Mouse (Mus musculus) left cerebral cortex, postnatal 36 days (tissue): ENCODE data around the gene Krt42. TPM values are rescaled to one million over a fixed set of nuclear protein-coding genes. Genes with fewer than 3 reads are reported as not detected.
"Not testable (repeated sequence)": the region's sequence is repeated elsewhere in the genome, so short reads cannot be mapped to it uniquely, and the experiment has no call there.

Experiments used
- DNase-seq, 2 experiments: peaks; one replicate each; pipeline ENCODE4 v3.0.0; 2021 to 2022; ENCODE audit warnings: low spot score in 2 of 2, mixed read lengths in 1 of 2
- intact Hi-C: fragments of 180-260 bp; cut with DNase I; formaldehyde crosslinking; loops from one replicate; pipeline ENCODE4 v1.15.1; 2025
- total RNA-seq, 2 experiments: library from RNA; stranded (reverse); gene quantifications; 2 replicates each; pipeline ENCODE4 v1.2.3; 2021

The Krt42 gene
- total RNA-seq: not detected

DNA sequence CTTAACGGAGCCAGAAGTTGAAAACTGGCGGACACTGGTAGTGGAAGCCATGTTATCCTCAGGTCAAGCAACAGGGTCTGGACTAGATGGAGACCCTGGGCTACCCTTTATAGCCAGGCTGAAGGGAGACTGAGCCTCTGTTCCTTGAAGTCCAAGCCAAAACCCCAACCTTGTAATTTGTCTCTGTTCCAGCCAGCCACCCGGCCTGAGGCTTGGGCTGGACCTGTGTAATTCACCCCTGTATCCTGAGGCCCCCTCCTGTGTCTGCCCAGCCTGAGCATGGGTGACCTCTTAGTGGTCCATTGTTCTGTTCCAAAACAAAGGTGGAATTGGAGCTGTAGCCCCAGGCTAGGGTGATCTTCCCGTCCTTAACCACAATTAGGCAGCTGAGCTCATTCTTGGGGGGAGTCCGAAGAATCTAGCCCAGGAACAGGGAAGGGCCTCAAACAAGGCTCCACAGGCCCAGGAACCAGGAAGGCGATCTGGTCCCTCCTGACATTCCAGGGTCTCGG, at the start of gene Krt42:
Krt42 (minus strand) TSS at position 51 of the 512 bp plus-strand sequence.
- DNase-seq: no peak
- intact Hi-C loops: no loop called here

DNA sequence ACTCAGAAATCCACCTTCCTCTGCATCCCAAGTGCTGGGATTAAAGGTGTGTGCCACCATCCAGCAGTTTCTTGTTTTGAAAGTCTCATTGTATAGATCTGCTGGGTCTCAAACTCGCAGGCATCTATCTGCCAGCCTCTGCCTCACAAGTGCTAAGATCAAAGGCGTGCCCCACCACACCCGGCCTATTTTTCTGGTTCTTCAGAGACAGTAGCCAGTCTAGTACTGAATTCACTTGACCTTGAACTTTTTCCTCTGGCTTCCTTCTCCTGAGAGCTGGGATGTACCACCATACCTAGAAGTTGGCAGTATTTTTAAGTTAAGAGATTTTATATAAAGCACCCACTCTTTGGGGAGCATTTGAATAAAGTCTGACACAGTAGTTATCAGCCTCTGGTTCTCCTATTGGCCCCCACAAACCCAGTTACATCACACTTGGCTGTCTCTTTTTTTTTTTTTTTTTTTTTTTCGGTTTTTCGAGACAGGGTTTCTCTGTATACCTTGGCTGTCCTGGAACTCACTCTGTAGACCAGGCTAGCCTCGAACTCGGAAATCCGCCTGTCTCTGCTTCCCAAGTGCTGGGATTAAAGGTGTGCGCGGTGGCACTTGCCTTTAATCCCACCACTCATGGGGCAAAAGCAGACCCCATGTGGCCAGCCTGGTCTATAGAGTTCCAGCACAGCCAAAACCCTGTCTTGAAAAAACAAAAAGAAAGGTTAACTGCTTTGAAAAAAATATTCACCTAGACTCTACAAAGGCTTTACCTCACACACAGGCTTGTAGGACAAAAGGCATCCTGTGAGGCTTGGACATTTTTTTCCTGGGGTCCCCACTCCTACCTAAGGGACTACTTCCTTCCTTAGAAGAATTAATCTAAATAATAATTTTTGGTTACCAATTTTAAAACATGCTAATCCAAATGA, 49.1 kb upstream of the Krt42 start:
- intact Hi-C loops: no loop called here
- no peak for DNase-seq

DNA sequence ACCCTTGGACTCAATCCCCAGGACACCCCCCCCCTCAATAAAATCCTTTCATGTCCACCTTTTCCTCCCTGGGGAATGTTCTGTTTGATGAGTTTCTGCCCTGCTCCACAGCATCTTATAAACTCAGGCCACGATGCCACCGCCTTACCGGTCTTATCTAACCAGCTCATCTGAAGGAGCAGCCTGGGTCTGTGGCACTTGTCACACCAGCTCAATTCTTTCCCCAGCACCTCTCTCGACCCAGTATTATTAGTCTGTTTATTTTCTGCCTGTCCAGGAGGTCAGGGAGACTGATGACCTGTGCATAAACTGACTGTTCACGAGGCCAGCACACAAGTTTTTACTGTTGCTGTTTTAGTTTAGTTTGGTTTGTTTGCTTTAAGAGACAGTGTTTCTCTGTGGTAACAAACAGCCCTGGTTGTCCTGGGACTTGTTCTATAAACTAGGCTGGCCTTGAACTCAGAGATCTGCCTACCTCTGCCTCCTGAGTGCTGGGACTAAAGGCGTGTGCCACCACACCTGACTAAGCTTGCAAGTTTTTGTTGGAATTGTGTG, 48.2 kb upstream of the Krt42 start:
- no peak for DNase-seq
- intact Hi-C loops: no loop called here

DNA sequence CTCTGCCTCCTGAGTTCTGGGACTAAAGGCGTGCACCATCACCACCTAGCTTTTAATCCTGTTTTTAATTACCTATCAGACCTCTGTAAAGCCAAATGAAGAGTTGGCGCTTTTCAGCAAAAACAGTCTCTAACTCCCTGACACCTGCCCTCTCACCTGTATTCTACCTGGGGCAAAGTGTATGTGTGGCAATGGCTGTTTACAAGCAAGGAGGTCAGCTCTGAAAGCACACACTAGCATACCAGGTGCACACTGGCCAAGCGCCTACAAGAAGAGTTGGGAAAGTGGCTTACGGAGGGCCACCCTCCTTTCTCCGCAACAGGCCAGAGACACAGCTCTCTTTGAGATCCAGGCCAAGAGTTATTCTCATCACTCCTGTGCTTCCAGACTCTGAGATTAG, 45.8 kb upstream of the Krt42 start:
- DNase-seq: no peak
- intact Hi-C loops: no loop called here

DNA sequence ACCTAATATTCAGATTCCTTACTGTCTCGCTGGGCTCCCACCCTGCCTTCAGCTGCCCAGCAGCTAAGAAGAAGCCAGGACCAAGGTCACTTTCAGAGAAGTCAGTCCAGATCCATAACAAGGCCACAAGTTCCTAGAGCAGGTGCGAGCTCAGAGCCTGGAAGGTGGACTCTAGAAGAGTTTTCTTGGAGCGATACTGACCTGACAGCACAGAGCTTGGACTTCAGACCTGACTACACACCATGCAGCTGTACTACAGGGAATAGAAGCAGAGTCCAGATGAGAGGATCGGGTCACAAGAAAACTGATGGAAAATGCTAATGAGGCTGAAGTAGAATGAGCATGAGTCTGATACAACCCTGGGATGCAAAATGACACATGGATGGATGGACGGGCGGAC, 43.8 kb upstream of the Krt42 start:
- intact Hi-C loops: no loop called here
- no peak for DNase-seq

DNA sequence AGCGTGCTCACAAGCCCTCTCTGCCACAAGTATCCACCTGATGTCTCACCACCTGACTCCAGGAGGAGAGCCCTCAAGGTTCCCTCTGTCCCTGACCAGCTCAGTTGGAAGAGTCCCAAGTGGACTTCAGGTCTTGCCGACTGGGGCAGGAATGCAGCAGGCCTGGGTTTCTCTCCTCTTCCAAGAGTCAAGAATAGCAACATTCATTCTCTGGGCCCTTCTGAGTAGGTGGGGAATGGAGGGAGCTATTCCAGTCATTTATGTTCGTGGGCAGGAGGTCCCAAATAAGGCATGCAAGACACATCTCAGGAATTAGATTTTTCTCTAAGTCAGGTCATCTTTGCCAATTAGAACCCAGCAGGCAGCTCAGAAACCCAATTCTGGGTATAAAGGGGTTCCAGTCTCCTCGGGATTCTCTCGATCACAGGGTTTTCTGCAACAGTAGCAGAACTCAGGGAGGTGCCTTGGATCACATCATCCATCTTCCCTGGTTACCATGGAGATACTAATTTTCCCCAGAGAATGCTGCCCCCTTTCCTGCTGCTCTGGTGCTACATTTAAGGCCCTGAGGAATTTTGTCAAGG, 42.5 kb upstream of the Krt42 start:
- intact Hi-C loops: no loop called here
- DNase-seq: peak; percentile 47 to 56

DNA sequence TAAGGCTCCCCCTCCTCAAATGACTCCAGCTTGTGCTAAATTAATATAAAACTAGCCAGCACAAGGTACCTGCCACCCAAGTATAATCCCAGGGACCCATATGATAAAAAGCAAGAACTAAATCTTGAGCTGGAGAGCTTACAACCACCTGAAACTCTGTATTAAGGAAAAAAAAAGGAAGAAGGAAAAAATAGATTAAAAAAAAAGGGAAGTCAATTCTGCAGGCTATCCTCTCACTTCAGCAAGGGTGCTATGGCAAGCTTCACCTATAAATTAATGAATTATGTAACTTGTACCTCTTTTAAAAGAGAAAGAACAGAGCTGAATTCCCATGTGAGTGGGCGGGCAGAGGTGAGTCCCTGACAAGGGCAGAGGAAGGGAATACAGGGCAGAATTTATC, 42.0 kb upstream of the Krt42 start:
- DNase-seq: no peak
- intact Hi-C loops: no loop called here

DNA sequence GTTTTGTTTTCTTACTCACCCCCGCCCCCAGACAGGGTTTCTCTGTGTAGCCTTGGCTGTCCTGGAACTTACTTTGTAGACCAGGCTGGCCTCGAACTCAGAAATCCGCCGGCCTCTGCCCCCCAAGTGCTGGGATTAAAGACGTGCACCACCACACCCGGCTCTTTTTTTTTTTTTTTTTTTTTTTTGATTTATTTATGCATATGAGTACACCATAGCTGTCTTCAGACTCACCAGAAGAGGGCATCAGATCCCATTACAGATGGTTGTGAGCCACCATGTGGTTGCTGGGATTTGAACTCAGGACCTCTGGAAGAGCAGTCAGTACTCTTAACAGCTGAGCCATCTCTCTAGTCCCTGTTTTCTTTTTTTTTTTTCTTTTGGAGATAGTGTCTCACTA, 39.0 kb upstream of the Krt42 start:
- intact Hi-C loops: not testable (repeated sequence)

DNA sequence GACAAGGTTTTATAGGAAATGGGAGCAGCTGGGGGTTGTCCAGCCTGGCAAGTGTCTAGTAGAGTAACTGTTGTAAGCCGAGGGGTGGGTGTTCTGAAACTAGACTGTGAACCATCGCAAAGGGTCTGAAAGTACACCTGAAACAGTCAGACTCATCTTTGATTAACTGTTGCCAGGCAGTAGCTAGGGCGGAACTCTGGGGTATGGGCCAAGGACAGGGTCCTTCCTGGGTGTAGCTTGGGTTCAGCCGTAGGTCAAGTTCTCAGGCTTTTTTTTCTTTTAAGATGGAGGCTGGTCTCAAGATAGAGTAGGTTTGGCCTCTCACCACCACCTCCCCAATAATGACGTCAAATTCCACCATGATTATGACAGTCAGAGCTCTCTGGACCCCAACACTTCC, 38.2 kb upstream of the Krt42 start:
- intact Hi-C loops: no loop called here
- no peak for DNase-seq

More for the DNA sequence above, 39.0 kb upstream of the Krt42 start:
- not testable (repeated sequence) for DNase-seq

DNA sequence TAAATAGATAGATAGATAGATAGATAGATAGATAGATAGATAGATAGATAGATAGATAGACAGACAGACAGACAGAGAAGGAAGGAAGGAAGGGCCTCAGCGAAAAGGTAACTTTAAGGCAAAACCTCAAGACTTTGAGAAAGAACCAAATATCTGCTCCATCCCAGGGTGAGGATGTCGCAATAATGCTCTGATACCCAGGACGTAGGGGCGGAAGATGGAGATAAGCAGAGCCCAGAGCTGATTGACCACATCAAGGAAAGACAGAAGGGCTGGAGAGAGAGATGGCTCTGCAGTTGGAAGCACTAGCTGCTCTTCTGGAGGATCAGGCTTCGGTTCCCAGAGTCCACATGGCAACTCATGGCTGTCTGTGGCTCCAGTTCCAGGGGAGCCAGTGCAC, 31.6 kb upstream of the Krt42 start:
- no peak for DNase-seq
- intact Hi-C loops: no loop called here

DNA sequence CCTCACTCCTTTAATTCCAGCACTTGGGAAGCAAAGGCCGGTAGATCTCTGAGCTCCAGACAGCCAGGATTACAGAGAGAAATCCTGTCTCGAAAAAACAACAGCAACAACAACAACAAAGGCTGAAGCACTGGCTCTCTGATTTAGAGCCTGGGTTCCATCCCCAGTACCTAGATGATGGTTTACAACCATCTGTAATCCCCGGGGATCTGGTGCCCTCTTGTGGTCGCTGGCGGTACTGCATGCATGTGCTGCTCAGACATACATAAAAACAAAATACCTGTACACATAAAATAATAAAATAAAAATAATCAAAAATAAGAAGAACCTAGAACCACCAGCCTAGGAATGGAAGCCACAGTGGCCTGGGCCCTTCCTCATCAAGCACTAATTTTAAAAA, 30.6 kb upstream of the Krt42 start:
- DNase-seq: no peak
- intact Hi-C loops: no loop called here

DNA sequence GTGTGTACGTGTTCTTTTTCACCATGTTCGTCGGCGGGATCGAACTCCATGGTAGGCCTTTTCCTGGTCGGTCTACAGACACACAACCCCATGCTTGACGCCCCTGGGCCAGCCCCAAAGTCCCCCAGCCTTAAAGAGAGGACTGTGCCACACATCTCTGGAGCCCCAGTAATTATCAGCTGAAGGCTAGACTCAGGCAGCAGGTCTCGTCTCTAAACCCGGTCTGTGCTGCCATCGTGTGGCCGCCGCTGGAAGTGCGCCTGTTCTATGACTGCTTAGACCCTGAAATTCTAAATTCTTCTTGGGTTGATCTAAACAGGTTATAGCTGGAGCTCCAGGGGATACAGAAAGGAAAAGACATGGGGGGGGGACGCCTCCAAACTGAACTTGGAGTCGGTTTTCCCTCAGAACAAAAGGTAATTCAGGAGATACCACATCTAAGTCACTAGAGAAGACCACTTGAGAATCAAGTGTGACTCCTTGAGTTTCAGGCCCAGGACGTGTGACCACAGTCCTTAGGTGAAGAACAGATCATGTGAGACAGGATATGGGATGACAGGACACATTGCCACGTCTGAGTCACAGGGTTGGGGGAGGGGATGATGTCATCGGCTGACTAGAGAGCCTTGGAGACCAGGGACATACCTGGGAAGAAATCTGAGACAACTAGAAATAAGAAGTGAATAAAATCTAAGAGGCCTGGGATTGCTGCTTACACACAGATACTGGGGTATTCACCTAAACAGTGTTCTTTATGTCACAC, 28.8 kb upstream of the Krt42 start:
- intact Hi-C loops: loop anchor here (5.0 to 10.0 kb wide), 3 partner anchors 724 to 921 kb away; no protein-coding TSS in a partner anchor
- peak; percentile 73 to 77 for DNase-seq

DNA sequence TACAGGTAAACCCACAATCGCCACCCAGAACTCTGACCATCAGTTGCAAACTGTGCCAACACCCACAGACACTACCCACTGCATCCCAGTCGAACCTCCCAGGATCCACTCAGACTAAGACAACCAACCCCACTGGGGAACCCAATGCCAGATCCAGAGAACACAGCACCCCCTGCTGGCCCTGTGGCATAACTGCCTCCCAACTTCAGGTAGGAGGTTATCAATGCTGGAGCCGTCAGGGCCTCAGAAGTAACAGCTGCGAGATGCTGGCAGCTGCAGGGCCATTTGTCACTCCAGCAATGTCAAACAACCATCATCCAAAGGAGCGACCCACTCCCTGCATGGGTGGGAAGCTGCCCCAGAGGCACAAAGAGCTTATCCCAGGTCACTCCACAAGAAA, 28.1 kb upstream of the Krt42 start:
- intact Hi-C loops: loop anchor here (5.0 to 10.0 kb wide), 3 partner anchors 723 to 920 kb away; no protein-coding TSS in a partner anchor
- no peak for DNase-seq

DNA sequence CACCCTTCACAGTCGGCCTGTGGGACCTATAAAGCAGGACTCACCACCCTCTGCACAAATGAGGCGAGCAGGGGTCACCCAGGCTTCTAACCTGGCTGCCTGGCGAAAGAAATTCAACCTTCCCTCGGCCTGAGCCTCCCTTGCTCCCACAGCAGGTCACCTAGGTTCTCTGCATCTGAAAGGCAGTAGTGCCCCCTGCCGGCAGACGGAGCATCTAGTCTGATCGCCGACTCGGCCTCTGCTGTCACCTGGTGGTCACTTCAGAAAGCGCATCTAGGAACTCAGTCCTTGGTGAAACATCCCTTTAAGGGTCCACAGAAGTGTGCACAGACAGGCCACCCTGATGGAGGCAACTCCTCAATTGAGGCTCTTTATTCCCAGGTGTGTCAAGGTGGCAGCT, 25.6 kb upstream of the Krt42 start:
- intact Hi-C loops: loop anchor here (5.0 to 10.0 kb wide), 3 partner anchors 721 to 918 kb away; no protein-coding TSS in a partner anchor
- DNase-seq: peak; percentile 66 to 72

DNA sequence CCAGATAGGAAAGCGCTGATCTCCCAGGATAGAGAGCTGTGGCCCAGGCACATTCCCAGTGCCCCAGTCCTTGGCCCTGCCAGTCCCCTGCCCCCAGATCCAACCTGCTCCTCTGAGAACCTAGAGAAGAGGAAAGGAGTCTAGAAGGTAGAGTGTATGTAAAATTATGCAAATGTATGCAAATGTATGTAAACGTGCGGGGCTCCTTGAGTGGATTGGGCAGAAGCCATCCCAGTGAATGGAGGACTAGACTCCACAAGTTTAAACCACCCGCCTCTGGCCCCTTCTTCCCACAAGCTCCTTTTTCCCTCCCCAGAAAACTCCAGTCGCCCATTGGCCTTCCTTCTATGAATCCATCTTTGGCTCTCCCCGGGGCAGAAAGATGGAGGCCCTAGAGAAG, 23.2 kb upstream of the Krt42 start:
- intact Hi-C loops: loop anchor here (10.0 kb wide), 1 partner anchor 718 kb away; no protein-coding TSS in a partner anchor
- DNase-seq: no peak

DNA sequence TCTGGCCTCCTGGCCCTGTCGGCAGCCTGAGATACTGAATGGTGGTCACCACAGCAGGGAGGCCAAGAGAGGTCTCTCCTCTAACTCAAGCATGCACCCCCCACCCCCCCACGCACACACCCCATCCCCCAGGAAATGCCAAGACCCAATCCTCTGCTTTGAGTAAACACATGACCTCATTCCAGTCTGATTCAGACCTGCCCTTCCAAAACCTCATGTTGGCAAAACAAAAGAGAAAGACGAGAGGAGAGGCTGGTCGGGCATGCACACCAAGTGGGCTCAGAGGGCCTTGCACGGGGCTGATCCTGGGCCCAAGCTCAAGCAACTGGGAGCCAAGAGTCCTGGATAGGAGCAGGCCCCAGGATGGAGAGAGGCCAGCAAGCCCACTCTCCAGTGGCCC, 20.6 kb upstream of the Krt42 start:
- DNase-seq: no peak
- intact Hi-C loops: loop anchor here (10.0 kb wide), 1 partner anchor 715 kb away; no protein-coding TSS in a partner anchor

DNA sequence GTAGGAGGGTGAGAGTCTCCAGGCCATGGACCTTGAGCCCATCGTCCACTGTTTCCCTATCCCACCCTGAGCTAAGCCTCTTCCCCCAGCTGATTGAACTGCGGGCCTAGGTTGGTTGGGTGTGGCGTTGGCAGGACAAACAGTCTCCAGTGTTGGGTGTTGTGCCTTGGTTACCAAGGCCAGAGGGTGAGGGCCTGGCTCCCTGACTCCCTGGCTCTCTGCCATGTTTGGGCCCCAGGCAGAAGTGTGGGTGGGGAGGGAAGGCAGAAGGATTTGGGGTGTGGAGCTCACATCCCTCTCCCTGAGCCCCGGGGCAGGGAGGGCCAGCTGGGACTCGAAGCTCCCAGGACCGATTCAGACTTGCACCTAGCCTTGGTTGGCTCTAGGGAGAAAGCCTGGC, 19.3 kb upstream of the Krt42 start:
- DNase-seq: no peak
- intact Hi-C loops: loop anchor here (5.0 to 10.0 kb wide), 2 partner anchors 284 to 907 kb away; no protein-coding TSS in a partner anchor

DNA sequence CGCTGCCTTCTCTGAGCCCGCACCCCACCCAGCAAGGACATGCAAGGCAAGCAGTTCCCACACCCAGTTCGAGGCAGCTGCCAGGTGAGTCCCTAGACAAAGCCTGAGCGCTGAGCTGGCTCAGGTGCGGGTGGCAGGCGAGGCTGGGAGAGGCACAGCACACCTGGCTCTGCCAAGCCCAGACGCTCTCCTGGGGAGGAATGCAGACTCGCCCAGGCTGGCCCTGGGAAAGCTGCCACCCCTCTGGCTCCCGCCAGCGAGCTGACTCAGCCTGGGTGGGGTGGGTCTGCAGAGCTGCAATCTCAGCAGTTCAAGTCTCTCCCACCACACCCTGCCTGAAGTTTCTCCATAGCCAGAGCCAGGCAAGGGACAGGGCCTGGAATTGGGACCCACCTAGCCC, 17.4 kb upstream of the Krt42 start:
- peak in 1 of 2 experiments; percentile 25 for DNase-seq
- intact Hi-C loops: loop anchor here (5.0 to 10.0 kb wide), 2 partner anchors 282 to 905 kb away; no protein-coding TSS in a partner anchor

DNA sequence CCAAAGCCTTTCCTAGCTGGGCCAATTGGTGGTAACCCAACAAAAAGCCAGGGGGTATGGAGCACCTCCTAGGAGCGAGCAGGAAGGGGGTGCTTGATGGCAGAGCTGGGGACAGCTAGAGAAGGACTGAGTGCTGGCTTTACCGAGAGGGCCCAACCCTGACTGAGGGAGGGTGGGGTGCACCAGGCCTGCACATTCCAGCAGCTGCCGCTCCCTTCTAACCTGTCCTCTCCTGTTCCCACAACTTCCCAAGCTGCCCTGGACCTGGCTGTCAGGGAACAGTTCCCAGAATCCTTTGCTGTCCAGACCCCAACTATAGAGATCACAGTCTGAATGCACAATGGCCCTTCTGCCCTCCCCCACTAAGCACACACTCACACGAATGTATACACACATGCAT, 15.3 kb upstream of the Krt42 start:
- DNase-seq: no peak
- intact Hi-C loops: loop anchor here (5.0 to 10.0 kb wide), 2 partner anchors 280 to 903 kb away; no protein-coding TSS in a partner anchor
